In genomic region chr16:85139178-85139604, GRCm38 (mm10) we compare ENCODE assay signal across 10 mouse cellular contexts. TPM values are rescaled to one million over a fixed set of nuclear protein-coding genes. Genes with fewer than 3 reads are reported as not detected.
DNase-seq lines count a peak whose midpoint lies in the region; ATAC-seq and TF ChIP-seq lines count a peak whose summit lies in the region.
"Had no signal": no experiment of that assay in that cellular context is flagged by ENCODE, and none has a peak within 500 bp of the region (broad histone marks: within the 10 kb centered on the region; RNA-seq: fewer than 3 reads in every experiment).

No protein-coding gene starts in this region.

- no peaks in the 10 kb centered on the region for H3K27me3 ChIP-seq in CH12.LX (replicated peaks)
- no peaks in the 10 kb centered on the region for H3K27me3 ChIP-seq in forebrain, embryonic 14.5 days (replicated peaks; ENCODE audit: control insufficient read depth, insufficient read depth, low read length)
- H3K27me3 ChIP-seq: intestine, embryonic 15.5 days; stomach, embryonic 15.5 days had no signal

- no peak for TF ChIP-seq CTCF in CH12.LX (conservative IDR thresholded peaks at IDR 0.05 in 1 of 2, IDR thresholded peaks at IDR 0.05 in 1 of 2; ENCODE audit: low read depth in 2 of 2, low read length in 2 of 2)

- H3K4me2 ChIP-seq in CH12.LX (ENCODE audit: insufficient read depth, low read depth, poor library complexity, severe bottlenecking): peak overlapping the region; percentile 18
- H3K4me2 ChIP-seq in forebrain, embryonic 14.5 days (ENCODE audit: low read length): no peak overlapping the region
- H3K4me2 ChIP-seq: intestine, embryonic 15.5 days; stomach, embryonic 15.5 days had no signal

- peaks cover 16% of the 10 kb centered on the region for H3K79me2 ChIP-seq in CH12.LX (replicated peaks; ENCODE audit: control insufficient read depth, extremely low read depth, insufficient read depth, poor library complexity, severe bottlenecking)

- peaks cover 16 to 56% of the 10 kb centered on the region in 2 experiments for H3K4me1 ChIP-seq in CH12.LX (ENCODE audit: control insufficient read depth in 1 of 2, insufficient read depth in 2 of 2)
- peaks cover 6% of the 10 kb centered on the region for H3K4me1 ChIP-seq in forebrain, embryonic 14.5 days (ENCODE audit: control insufficient read depth, insufficient read depth, low read length)

- peak overlapping the region in 1 of 3 experiments; percentile 4 for H3K4me3 ChIP-seq in CH12.LX (replicated peaks in 1 of 3; ENCODE audit: low read depth in 2 of 3, low read length in 2 of 3, poor library complexity in 1 of 3)
- no peak overlapping the region for H3K4me3 ChIP-seq in forebrain, embryonic 14.5 days (ENCODE audit: low read depth, low read length)
- H3K4me3 ChIP-seq: intestine, embryonic 15.5 days; stomach, embryonic 15.5 days had no signal

- DNase-seq in cerebellum, adult 11 months: no peak
- no peak for DNase-seq in CH12.LX (ENCODE audit: extremely low read depth)
- DNase-seq in forebrain, embryonic 14.5 days (ENCODE audit: low spot score): peak; percentile 47
- no peak for DNase-seq in gastrocnemius, postnatal 10 days
- no peak for DNase-seq in spleen, adult 18-20 months
- no peak for DNase-seq in thymus, postnatal 36 days

- peak overlapping the region; percentile 52 for H3K9ac ChIP-seq in CH12.LX (ENCODE audit: insufficient read depth, low read depth)
- no peak overlapping the region for H3K9ac ChIP-seq in forebrain, embryonic 14.5 days (ENCODE audit: low read length)
- H3K9ac ChIP-seq: intestine, embryonic 15.5 days; stomach, embryonic 15.5 days had no signal

- dilution Hi-C loops in CH12.LX (cut with MboI; ENCODE audit: extremely low pct_ligation_motif_present, extremely low pct_unique_long_range_greater_than_20kb, low sequenced_read_pairs): no loop called here

- in situ Hi-C loops in CH12.LX (cut with MboI; ENCODE audit: low pct_ligation_motif_present, low pct_unique_long_range_greater_than_20kb, low sequenced_read_pairs): no loop called here

- H3K27ac ChIP-seq in CH12.LX (ENCODE audit: insufficient read depth, low read depth): peak overlapping the region; percentile 85
- no peak overlapping the region for H3K27ac ChIP-seq in forebrain, embryonic 14.5 days (ENCODE audit: low read depth, low read length)
- H3K27ac ChIP-seq: intestine, embryonic 15.5 days; stomach, embryonic 15.5 days had no signal

- TF ChIP-seq POLR2A in CH12.LX (IDR thresholded peaks at IDR 0.05; ENCODE audit: low read depth, low read length): peak; percentile 75

- TF ChIP-seq EP300 in CH12.LX (IDR thresholded peaks at IDR 0.05; ENCODE audit: low read length): peak; percentile 19

- ATAC-seq in cerebellum, adult (ENCODE audit: insufficient number of reproducible peaks, low FRiP score, low TSS enrichment): peak; percentile 66
- ATAC-seq in forebrain, embryonic 14.5 days: peak; percentile 67
- peak; percentile 29; the same call in 1 of the 2 replicates for ATAC-seq in megakaryocyte progenitor cell, adult 5-6 weeks (replicated peaks; ENCODE audit: poor library complexity)
- ATAC-seq: intestine, embryonic 15.5 days had no signal

- peaks cover 0 to 11% of the 10 kb centered on the region in 2 experiments for H3K36me3 ChIP-seq in CH12.LX (replicated peaks in 1 of 2; ENCODE audit: control insufficient read depth in 1 of 2, insufficient read depth in 1 of 2, low read length in 1 of 2)
- no peaks in the 10 kb centered on the region for H3K36me3 ChIP-seq in forebrain, embryonic 14.5 days (ENCODE audit: control insufficient read depth, insufficient read depth, low read length)
- H3K36me3 ChIP-seq: intestine, embryonic 15.5 days; stomach, embryonic 15.5 days had no signal

- no peak for TF ChIP-seq RAD21 in CH12.LX (IDR thresholded peaks at IDR 0.05; ENCODE audit: low read depth, low read length)

- WGBS in forebrain, embryonic 14.5 days: 36% methylated on average over 9 of the region's 9 CpGs

- H3K9me3 ChIP-seq in CH12.LX (replicated peaks; ENCODE audit: low read length): no peaks in the 10 kb centered on the region
- H3K9me3 ChIP-seq in forebrain, embryonic 14.5 days (replicated peaks; ENCODE audit: control insufficient read depth, low read length): no peaks in the 10 kb centered on the region
- H3K9me3 ChIP-seq: intestine, embryonic 15.5 days; stomach, embryonic 15.5 days had no signal

TF ChIP-seq in CH12.LX, 34 proteins besides CTCF, POLR2A, EP300 and RAD21:
- TF ChIP-seq MXI1 (IDR thresholded peaks at IDR 0.05; ENCODE audit: low read depth, low read length): peak; percentile 60; the same call in 1 of the 2 replicates
- peak; percentile 56; the same call in 1 of the 2 replicates for TF ChIP-seq SIN3A (IDR thresholded peaks at IDR 0.05; ENCODE audit: low read length)
- TF ChIP-seq GABPA (IDR thresholded peaks at IDR 0.05; ENCODE audit: insufficient replicate concordance, low read depth, low read length): peak; percentile 47; the same call in 1 of the 2 replicates
- TF ChIP-seq MAZ (IDR thresholded peaks at IDR 0.05; ENCODE audit: low read depth, low read length): 0 out of 2 replicates have a peak, but pooled peaks have one; percentile 62
- peak; percentile 65; the same call in 1 of the 2 replicates for TF ChIP-seq MAX (IDR thresholded peaks at IDR 0.05; ENCODE audit: low read length)
- TF ChIP-seq RCOR1 (conservative IDR thresholded peaks at IDR 0.05; ENCODE audit: low read depth, low read length): no peak
- TF ChIP-seq MYC (IDR thresholded peaks at IDR 0.05; ENCODE audit: low read depth, low read length): 0 out of 2 replicates have a peak, but pooled peaks have one; percentile 14
- no peak for TF ChIP-seq CHD2 (IDR thresholded peaks at IDR 0.05; ENCODE audit: low read length)
- peak; percentile 72 for TF ChIP-seq NRF1 (IDR thresholded peaks at IDR 0.05; ENCODE audit: low read depth, low read length)
- TF ChIP-seq ZC3H11A (IDR thresholded peaks at IDR 0.05; ENCODE audit: low read depth, low read length): no peak
- no peak for TF ChIP-seq UBTF (IDR thresholded peaks at IDR 0.05; ENCODE audit: low read depth, low read length)
- peak; percentile 89 for TF ChIP-seq JUND (conservative IDR thresholded peaks at IDR 0.05; ENCODE audit: low read depth, low read length)
- no peak for TF ChIP-seq SMC3 (IDR thresholded peaks at IDR 0.05; ENCODE audit: low read depth, low read length)
- no peak for TF ChIP-seq ZKSCAN1 (IDR thresholded peaks at IDR 0.05; ENCODE audit: borderline replicate concordance, low read depth, low read length)
- no peak for TF ChIP-seq IRF4 (IDR thresholded peaks at IDR 0.05; ENCODE audit: low read depth, low read length)
- peak; percentile 68 for TF ChIP-seq ETS1 (conservative IDR thresholded peaks at IDR 0.05; ENCODE audit: low read depth, low read length)
- 0 out of 2 replicates have a peak, but pooled peaks have one; percentile 85 for TF ChIP-seq CHD1 (IDR thresholded peaks at IDR 0.05; ENCODE audit: low read depth, low read length)
- TF ChIP-seq ZNF384 (IDR thresholded peaks at IDR 0.05; ENCODE audit: low read depth, low read length): peak; percentile 4; the same call in 1 of the 2 replicates
- no peak for TF ChIP-seq KAT2A (IDR thresholded peaks at IDR 0.05; ENCODE audit: insufficient replicate concordance, low read length)
- no peak; the same call in 1 of the 2 replicates for TF ChIP-seq USF2 (conservative IDR thresholded peaks at IDR 0.05; ENCODE audit: low read depth, low read length)
- no peak for TF ChIP-seq PAX5 (IDR thresholded peaks at IDR 0.05; ENCODE audit: low read length)
- TF ChIP-seq HCFC1 (IDR thresholded peaks at IDR 0.05; ENCODE audit: low read depth, low read length): peak; percentile 25; the same call in 1 of the 2 replicates
- TF ChIP-seq USF1 (IDR thresholded peaks at IDR 0.05; ENCODE audit: low read depth, low read length): peak; percentile 63
- no peak for TF ChIP-seq E2F4 (IDR thresholded peaks at IDR 0.05; ENCODE audit: insufficient replicate concordance, low read depth, low read length)
- peak; percentile 85 for TF ChIP-seq JUN (IDR thresholded peaks at IDR 0.05; ENCODE audit: insufficient read depth, low read depth, low read length)
- no peak; the same call in 1 of the 2 replicates for TF ChIP-seq ELF1 (IDR thresholded peaks at IDR 0.05; ENCODE audit: low read depth, low read length)
- TF ChIP-seq ZMIZ1 (IDR thresholded peaks at IDR 0.05; ENCODE audit: low read depth, low read length): peak; percentile 85
- TF ChIP-seq MEF2A (IDR thresholded peaks at IDR 0.05; ENCODE audit: borderline replicate concordance, low read depth, low read length): peak; percentile 79; the same call in 1 of the 2 replicates
- no peak; the same call in 1 of the 2 replicates for TF ChIP-seq BHLHE40 (IDR thresholded peaks at IDR 0.05; ENCODE audit: low read depth, low read length)
- TF ChIP-seq MAFK (IDR thresholded peaks at IDR 0.05; ENCODE audit: insufficient replicate concordance, low read length): no peak
- TF ChIP-seq POLR2AphosphoS2 (IDR thresholded peaks at IDR 0.05; ENCODE audit: low read depth, low read length): peak; percentile 54; the same call in 1 of the 2 replicates
- peak; percentile 24; the same call in 1 of the 2 replicates for TF ChIP-seq TCF12 (IDR thresholded peaks at IDR 0.05; ENCODE audit: low read depth, low read length)
- TF ChIP-seq NELFE (IDR thresholded peaks at IDR 0.05; ENCODE audit: low read depth, low read length): 0 out of 2 replicates have a peak, but pooled peaks have one; percentile 51
- peak; percentile 69 for TF ChIP-seq TBP (conservative IDR thresholded peaks at IDR 0.05; ENCODE audit: low read depth, low read length)

RNA-seq across cellular contexts. Expression of gene App, which starts 34.4 kb away (rescaled TPM):
- total RNA-seq in CH12.LX (2012; rRNA removed) (54.1 and 99.2 TPM in 2 replicates), CH12.LX (2014; rRNA removed) (31.1 and 35.5 TPM in 2 replicates)
- 81.4 and 84.1 TPM in 2 replicates for polyA plus RNA-seq in CH12.LX (2012; ENCODE audit: insufficient read length, low read depth)
- polyA plus RNA-seq in forebrain, embryonic 14.5 days (2014; fragmentation: Nextera tagmentation; extraction: Ambion mirVana): 158 and 215 TPM in 2 replicates
- 109 and 111 TPM in 2 replicates for total RNA-seq in megakaryocyte progenitor cell, adult 5-6 weeks (2015)
- 114 and 137 TPM in 2 replicates for total RNA-seq in megakaryocyte progenitor cell, adult 5-6 weeks (2017)
- 100 to 1,000 TPM; 188 to 221 TPM for total RNA-seq in gastrocnemius, postnatal 10 days (2021)
